Mouse (Mus musculus) liver, adult 2 months (tissue): Measurements from ENCODE around the gene Prkrip1.

Source experiments
- CTCF ChIP-seq: fragments of 200-500 bp; IDR thresholded peaks from 2 replicates; pipeline ENCODE4 v1.5.1; 2011; ENCODE audit warnings: low read depth, low read length, control low read depth
- POLR2A ChIP-seq: fragments of 200-500 bp; IDR thresholded peaks from 2 replicates; pipeline ENCODE4 v1.6.1; 2011; ENCODE audit warnings: low read length, control low read depth; ENCODE audit not compliant: insufficient read depth; ENCODE audit errors: extremely low read depth

- TF ChIP-seq CTCF (no peak), POLR2A (no peak)
These were observed 19.2 kb upstream of the Prkrip1 start for GRCm38 (mm10) chr5:136217932-136218381.
